Mouse (Mus musculus) brain, embryonic 14.5 days (tissue): ENCODE measurements at regions not wholly inside any gene's neighbourhood (a gene's known extent, or its start where the extent isn't known, plus 50 kb on each side); places are given as distances from the start of the nearest gene placed in this dataset.

Experiments used
- DNase-seq: peaks from one replicate; pipeline ENCODE4 v3.0.0-alpha.2; 2011; ENCODE audit warnings: low read depth
- CTCF ChIP-seq: fragments of 200-500 bp; IDR thresholded peaks from 2 replicates; pipeline ENCODE4 v1.5.1; 2012; ENCODE audit warnings: inconsistent platforms, mild to moderate bottlenecking, moderate library complexity, borderline replicate concordance; ENCODE audit not compliant: insufficient read depth, insufficient read length; ENCODE audit errors: extremely low read depth
- POLR2A ChIP-seq: fragments of 200-500 bp; IDR thresholded peaks from 2 replicates; pipeline ENCODE4 v1.6.1; 2012; ENCODE audit warnings: mild to moderate bottlenecking, inconsistent platforms, borderline replicate concordance; ENCODE audit not compliant: poor library complexity, insufficient read depth, insufficient read length, severe bottlenecking; ENCODE audit errors: extremely low read depth

- DNase-seq: no peak
- no peak for TF ChIP-seq CTCF
- no peak for TF ChIP-seq POLR2A
Measured at GRCm38 (mm10) chr9:91586635-91587034, 221.0 kb upstream of the Zic1 start.

GRCm38 (mm10) chr9:91574156-91574555, 208.5 kb upstream of the Zic1 start:
- TF ChIP-seq POLR2A: no peak
- TF ChIP-seq CTCF: no peak
- DNase-seq: peak; percentile 50

- TF ChIP-seq POLR2A (no peak), CTCF (no peak)
- DNase-seq: no peak
Measured at GRCm38 (mm10) chr9:91566006-91566641, 200.5 kb upstream of the Zic1 start.

- peak; percentile 46 for DNase-seq
- TF ChIP-seq CTCF (peak; percentile 18; the same call in 1 of the 2 replicates), POLR2A (no peak)
Measured at GRCm38 (mm10) chr9:91561331-91561730, 195.7 kb upstream of the Zic1 start.

- no peak for DNase-seq
- no peak for TF ChIP-seq POLR2A
- TF ChIP-seq CTCF: no peak
Measured at GRCm38 (mm10) chr9:91559794-91560193, 194.2 kb upstream of the Zic1 start.

GRCm38 (mm10) chr9:91547051-91547450, 181.4 kb upstream of the Zic1 start:
- peak; percentile 50 for DNase-seq
- TF ChIP-seq POLR2A (no peak), CTCF (no peak)

GRCm38 (mm10) chr9:91545402-91545801, 179.8 kb upstream of the Zic1 start:
- peak; percentile 83 for DNase-seq
- TF ChIP-seq CTCF (no peak), POLR2A (no peak)

- DNase-seq: peak; percentile 84
- TF ChIP-seq CTCF (no peak), POLR2A (no peak)
Measured at GRCm38 (mm10) chr9:91528838-91529475, 163.3 kb upstream of the Zic1 start.

- peak; percentile 59 for DNase-seq
- TF ChIP-seq CTCF (no peak), POLR2A (no peak)
Measured at GRCm38 (mm10) chr9:91528388-91528787, 162.8 kb upstream of the Zic1 start.

- TF ChIP-seq POLR2A: no peak
- TF ChIP-seq CTCF: no peak
Measured at GRCm38 (mm10) chr9:91520521-91520920, 154.9 kb upstream of the Zic1 start.

GRCm38 (mm10) chr9:91509672-91510071, 144.1 kb upstream of the Zic1 start:
- TF ChIP-seq CTCF: no peak
- TF ChIP-seq POLR2A: no peak
- peak; percentile 54 for DNase-seq

More at GRCm38 (mm10) chr9:91520521-91520920, 154.9 kb upstream of the Zic1 start:
- DNase-seq: peak; percentile 55

GRCm38 (mm10) chr9:91503657-91504329, 138.2 kb upstream of the Zic1 start:
- no peak for TF ChIP-seq POLR2A
- no peak for TF ChIP-seq CTCF
- DNase-seq: no peak

- TF ChIP-seq POLR2A: no peak
- TF ChIP-seq CTCF: no peak
- DNase-seq: peak; percentile 74
Measured at GRCm38 (mm10) chr9:91476596-91476995, 111.0 kb upstream of the Zic1 start.

- no peak for TF ChIP-seq CTCF
- no peak for TF ChIP-seq POLR2A
- DNase-seq: no peak
Measured at GRCm38 (mm10) chr9:91462713-91463425, 97.3 kb upstream of the Zic1 start.

GRCm38 (mm10) chr9:91459921-91460320, 94.3 kb upstream of the Zic1 start:
- no peak for DNase-seq
- TF ChIP-seq POLR2A (no peak), CTCF (no peak)
